Mouse (Mus musculus) limb, embryonic 14.5 days (tissue): Measurements from ENCODE around the gene Nxn. TPM values are rescaled to one million over a fixed set of nuclear protein-coding genes. Genes with fewer than 3 reads are reported as not detected.

Experiments used
- ATAC-seq: fragments of 200-750 bp; cut with Nextera tagmentation; 2 replicates; pipeline ENCODE4 v1.8.0; 2017; ENCODE audit warnings: low read depth, moderate number of reproducible peaks, moderate TSS enrichment; ENCODE audit not compliant: low FRiP score
- DNase-seq: peaks from one replicate; pipeline ENCODE4 v3.0.0-alpha.2; 2015; ENCODE audit warnings: low spot score
- H3K27ac ChIP-seq: fragments of 300-500 bp; sonication (generic); replicated peaks from 2 replicates; pipeline ENCODE4 v1.5.1; 2014; ENCODE audit warnings: low read depth, mild to moderate bottlenecking, low read length, moderate library complexity, mixed read lengths
- H3K27me3 ChIP-seq: fragments of 300-500 bp; sonication (generic); 2 replicates; pipeline ENCODE4 v1.6.1; 2014; ENCODE audit warnings: low read length, mixed read lengths; ENCODE audit not compliant: control insufficient read depth, insufficient read depth
- H3K36me3 ChIP-seq: fragments of 300-500 bp; sonication (generic); 2 replicates; pipeline ENCODE4 v1.6.1; 2014; ENCODE audit warnings: mild to moderate bottlenecking, low read length, moderate library complexity, mixed read lengths; ENCODE audit not compliant: control insufficient read depth, insufficient read depth
- H3K4me1 ChIP-seq: fragments of 300-500 bp; sonication (generic); 2 replicates; pipeline ENCODE4 v1.6.1; 2014; ENCODE audit warnings: antibody characterized with exemption, low read length, mixed read lengths; ENCODE audit not compliant: control insufficient read depth, insufficient read depth
- H3K4me2 ChIP-seq: fragments of 300-500 bp; sonication (generic); replicated peaks from 2 replicates; pipeline ENCODE4 v1.6.1; 2014; ENCODE audit warnings: low read depth, mild to moderate bottlenecking, low read length, moderate library complexity; ENCODE audit not compliant: severe bottlenecking
- H3K4me3 ChIP-seq: fragments of 300-500 bp; sonication (generic); replicated peaks from 2 replicates; pipeline ENCODE4 v1.5.1; 2014; ENCODE audit warnings: low read length
- H3K9ac ChIP-seq: fragments of 300-500 bp; sonication (generic); 2 replicates; pipeline ENCODE4 v1.6.1; 2014; ENCODE audit warnings: mild to moderate bottlenecking, low read depth, low read length, moderate library complexity; ENCODE audit not compliant: severe bottlenecking
- H3K9me3 ChIP-seq: fragments of 300-500 bp; sonication (generic); 2 replicates; pipeline ENCODE4 v1.6.1; 2016; ENCODE audit warnings: low read length; ENCODE audit not compliant: control insufficient read depth
- POLR2A ChIP-seq: fragments of 200-500 bp; IDR thresholded peaks from 2 replicates; pipeline ENCODE4 v1.8.0; 2012; ENCODE audit warnings: inconsistent platforms, mild to moderate bottlenecking, moderate library complexity, borderline replicate concordance; ENCODE audit not compliant: insufficient read depth, insufficient read length; ENCODE audit errors: extremely low read depth
- WGBS: fragments of 180-500 bp; shearing (Covaris S2); extraction: QIAGEN DNeasy Blood & Tissue Kit; methylation state at CpG from one replicate; pipeline ENCODE4 v1.1.7; 2014; 5-methylcytosine and 5-hydroxymethylcytosine counted together
- polyA plus RNA-seq, 2 experiments: library from polyadenylated mRNA; depleted of rRNA in 1 of 2; stranded (reverse) in 1 of 2; unstranded in 1 of 2; fragments of >200 nt; fragmentation: Nextera tagmentation in 1 of 2; extraction: Ambion mirVana in 1 of 2; gene quantifications; 2 replicates each; pipeline versions ENCODE4 v1.2.1 to v1.2.3; 2012 to 2014

Nxn gene
- polyA plus RNA-seq, 2 experiments = 69.9 to 78.1 TPM

- Histone ChIP-seq H3K36me3 (peaks cover 38% of the 10 kb centered on the region), H3K4me2 (no peak overlapping the region), H3K9ac (no peak overlapping the region), H3K27me3 (no peaks in the 10 kb centered on the region), H3K4me3 (no peak overlapping the region), H3K27ac (no peak overlapping the region), H3K4me1 (peaks cover 16% of the 10 kb centered on the region), H3K9me3 (no peaks in the 10 kb centered on the region)
- 68% methylated on average over 10 of the region's 10 CpGs for WGBS
- TF ChIP-seq POLR2A = no peak
- ATAC-seq (no peak), DNase-seq (no peak)
These were observed 138.5 kb downstream of the Nxn start for GRCm38 (mm10) chr11:76260208-76261050.

GRCm38 (mm10) chr11:76258511-76258910, 140.4 kb downstream of the Nxn start:
- DNase-seq = no peak
- no peak overlapping the region for H3K9ac ChIP-seq
- no peak overlapping the region for H3K27ac ChIP-seq
- 86% methylated on average over 6 of the region's 6 CpGs for WGBS
- H3K4me1 ChIP-seq = peaks cover 18% of the 10 kb centered on the region
- H3K9me3 ChIP-seq = no peaks in the 10 kb centered on the region
- TF ChIP-seq POLR2A = no peak
- H3K36me3 ChIP-seq = peaks cover 40% of the 10 kb centered on the region
- no peaks in the 10 kb centered on the region for H3K27me3 ChIP-seq
- ATAC-seq = no peak
- H3K4me2 ChIP-seq = no peak overlapping the region
- H3K4me3 ChIP-seq = no peak overlapping the region

- ATAC-seq = no peak
- H3K36me3 ChIP-seq = peaks cover 40% of the 10 kb centered on the region
- WGBS = 54% methylated on average over 4 of the region's 4 CpGs
These were observed 141.6 kb downstream of the Nxn start for GRCm38 (mm10) chr11:76257386-76257785.

GRCm38 (mm10) chr11:76256129-76256528, 142.8 kb downstream of the Nxn start:
- H3K4me1 ChIP-seq = peaks cover 14% of the 10 kb centered on the region
- H3K36me3 ChIP-seq = peaks cover 36% of the 10 kb centered on the region
- DNase-seq (no peak), ATAC-seq (no peak; the same call in 1 of the 2 replicates)
- H3K4me3 ChIP-seq = no peak overlapping the region
- 0 out of 2 replicates have a peak overlapping the region, but pooled peaks have one; percentile 6 for H3K4me2 ChIP-seq
- H3K9me3 ChIP-seq = no peaks in the 10 kb centered on the region
- H3K9ac ChIP-seq = no peak overlapping the region
- H3K27me3 ChIP-seq = no peaks in the 10 kb centered on the region
- TF ChIP-seq POLR2A = no peak
- peak overlapping the region; percentile 45; the same call in 1 of the 2 replicates for H3K27ac ChIP-seq
- 2% methylated on average over 5 of the region's 5 CpGs for WGBS

More at GRCm38 (mm10) chr11:76257386-76257785, 141.6 kb downstream of the Nxn start:
- Histone ChIP-seq H3K4me3 (no peak overlapping the region), H3K27ac (no peak overlapping the region), H3K4me1 (peaks cover 14% of the 10 kb centered on the region), H3K9me3 (no peaks in the 10 kb centered on the region), H3K9ac (no peak overlapping the region), H3K27me3 (no peaks in the 10 kb centered on the region), H3K4me2 (no peak overlapping the region)
- no peak for DNase-seq
- no peak for TF ChIP-seq POLR2A

- H3K4me1 ChIP-seq = peaks cover 14% of the 10 kb centered on the region
- peaks cover 36% of the 10 kb centered on the region for H3K36me3 ChIP-seq
- peak; percentile 35 for ATAC-seq
- no peaks in the 10 kb centered on the region for H3K27me3 ChIP-seq
- H3K9ac ChIP-seq = no peak overlapping the region
- WGBS = 34% methylated on average over 4 of the region's 4 CpGs
- TF ChIP-seq POLR2A = no peak
- no peak overlapping the region for H3K4me3 ChIP-seq
- H3K9me3 ChIP-seq = no peaks in the 10 kb centered on the region
- peak; percentile 44 for DNase-seq
- no peak overlapping the region for H3K4me2 ChIP-seq
- H3K27ac ChIP-seq = no peak overlapping the region
These were observed 143.4 kb downstream of the Nxn start for GRCm38 (mm10) chr11:76255431-76256001.
